Mouse (Mus musculus): ENCODE results near the gene Mlx. TPM values are rescaled to one million over a fixed set of nuclear protein-coding genes. Genes with fewer than 3 reads are reported as not detected.
A peak's percentile ranks its signal among the peaks of the same experiment; 100 is the strongest.

Gene Mlx
- total and polyA plus RNA-seq, 2 experiments from 2014 or later: 68.0 to 82.4 TPM

DNA sequence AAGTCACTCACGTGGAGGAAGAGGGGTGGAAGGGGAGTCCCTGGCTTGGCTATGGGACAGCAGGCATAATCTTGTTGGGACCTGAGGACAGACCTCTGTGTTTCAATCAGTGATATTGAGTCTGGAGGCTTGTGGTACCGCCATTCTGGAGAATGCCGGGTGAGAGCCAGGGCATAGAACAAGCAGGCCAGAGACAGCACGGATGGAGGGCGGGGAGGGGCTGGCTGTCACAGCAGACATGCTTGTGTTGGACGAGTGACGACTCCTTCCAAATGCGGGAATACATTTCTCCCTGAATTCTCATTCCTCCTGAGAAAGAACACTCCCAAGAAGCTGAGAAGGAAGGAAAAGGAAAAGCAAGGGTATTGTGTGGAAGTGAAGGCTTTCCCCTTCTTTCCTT, 35.5 kb upstream of the Mlx start:
- no peak overlapping the region for H3K27ac ChIP-seq (ENCODE audit: low read depth, low read length)
- no peaks in the 10 kb centered on the region for H3K4me1 ChIP-seq (ENCODE audit: insufficient read depth)
- peaks cover 88% of the 10 kb centered on the region for H3K36me3 ChIP-seq (ENCODE audit: insufficient read depth)
- 79% methylated on average over 8 of the region's 8 CpGs for WGBS
- H3K9ac ChIP-seq: no peak overlapping the region
- no peak for DNase-seq
- no peaks in the 10 kb centered on the region for H3K27me3 ChIP-seq (ENCODE audit: insufficient read depth, low read length)
- no peak overlapping the region for H3K4me2 ChIP-seq (ENCODE audit: low read depth)
- H3K9me3 ChIP-seq (ENCODE audit: low read length): no peaks in the 10 kb centered on the region
- no peak for TF ChIP-seq CTCF (IDR thresholded peaks at IDR 0.05; ENCODE audit: low read depth)
- no peak overlapping the region for H3K4me3 ChIP-seq (ENCODE audit: low read depth, low read length)
- ATAC-seq: no peak

DNA sequence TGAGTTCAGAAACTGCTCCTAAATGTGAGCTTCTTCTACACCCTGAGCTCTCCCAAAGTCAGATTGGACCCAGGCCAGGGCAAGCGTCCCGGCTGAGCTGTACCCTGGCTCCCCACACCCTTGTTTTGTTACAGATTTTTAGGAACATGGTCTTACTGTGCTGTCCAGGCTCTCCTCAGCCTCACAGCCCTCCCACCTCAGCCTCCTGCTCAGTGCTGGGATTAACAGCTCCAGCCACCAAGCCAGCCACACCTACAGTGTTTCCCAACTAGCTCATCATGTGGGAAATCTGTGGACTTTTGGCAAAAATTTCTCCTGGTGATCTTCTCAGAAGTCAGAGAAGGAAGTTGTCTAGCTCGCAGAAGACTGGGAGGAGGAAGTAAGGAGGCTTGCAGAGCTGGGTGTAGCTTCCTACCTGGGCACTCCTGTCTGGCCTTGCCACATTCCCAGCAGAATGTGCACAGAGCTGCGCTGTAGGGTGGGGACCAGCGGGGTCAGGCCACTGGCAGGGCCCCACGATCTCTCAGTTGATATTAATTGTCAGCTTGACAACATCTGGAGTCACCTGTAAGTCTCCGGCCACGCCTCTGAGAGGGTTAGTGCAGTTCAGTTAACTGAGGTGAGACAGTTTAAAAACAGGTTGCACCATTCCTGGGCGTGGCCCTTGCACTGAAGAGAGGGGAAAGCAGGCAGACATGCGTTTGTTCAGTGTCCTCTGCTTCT, 34.2 kb upstream of the Mlx start:
- no peak overlapping the region for H3K4me3 ChIP-seq (ENCODE audit: low read depth, low read length)
- no peaks in the 10 kb centered on the region for H3K4me1 ChIP-seq (ENCODE audit: insufficient read depth)
- no peak for DNase-seq
- no peaks in the 10 kb centered on the region for H3K9me3 ChIP-seq (ENCODE audit: low read length)
- ATAC-seq: no peak
- peaks cover 88% of the 10 kb centered on the region for H3K36me3 ChIP-seq (ENCODE audit: insufficient read depth)
- TF ChIP-seq CTCF (IDR thresholded peaks at IDR 0.05; ENCODE audit: low read depth): no peak
- no peaks in the 10 kb centered on the region for H3K27me3 ChIP-seq (ENCODE audit: insufficient read depth, low read length)
- no peak overlapping the region for H3K27ac ChIP-seq (ENCODE audit: low read depth, low read length)
- 89% methylated on average over 10 of the region's 10 CpGs for WGBS
- no peak overlapping the region for H3K9ac ChIP-seq
- H3K4me2 ChIP-seq (ENCODE audit: low read depth): no peak overlapping the region

DNA sequence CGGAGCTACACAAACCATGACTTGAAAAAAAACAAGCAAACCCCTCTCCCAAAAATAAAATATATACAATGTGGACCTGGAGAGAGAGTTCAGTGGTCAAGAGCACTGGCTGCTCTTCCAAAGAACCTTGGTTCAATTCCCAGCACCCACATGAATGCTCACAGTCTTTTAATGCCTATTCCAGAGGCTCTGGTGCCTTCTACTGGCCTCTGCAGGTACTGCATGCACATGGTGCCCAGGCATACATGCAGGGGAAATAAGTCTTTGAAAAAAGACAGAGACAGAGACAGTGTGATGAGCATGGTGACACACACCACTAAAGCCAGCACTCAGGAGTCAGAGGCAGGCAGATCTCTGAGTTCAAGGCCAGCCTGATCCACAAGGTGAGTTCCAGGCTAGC, 33.1 kb upstream of the Mlx start:
- no peaks in the 10 kb centered on the region for H3K4me1 ChIP-seq (ENCODE audit: insufficient read depth)
- H3K27ac ChIP-seq (ENCODE audit: low read depth, low read length): no peak overlapping the region
- H3K27me3 ChIP-seq (ENCODE audit: insufficient read depth, low read length): no peaks in the 10 kb centered on the region
- TF ChIP-seq CTCF (IDR thresholded peaks at IDR 0.05; ENCODE audit: low read depth): peak; percentile 55
- H3K9ac ChIP-seq: no peak overlapping the region
- DNase-seq: no peak
- 97% methylated on average over 1 of the region's 1 CpGs for WGBS
- no peak for ATAC-seq
- no peaks in the 10 kb centered on the region for H3K9me3 ChIP-seq (ENCODE audit: low read length)
- no peak overlapping the region for H3K4me3 ChIP-seq (ENCODE audit: low read depth, low read length)
- H3K36me3 ChIP-seq (ENCODE audit: insufficient read depth): peaks cover 90% of the 10 kb centered on the region
- H3K4me2 ChIP-seq (ENCODE audit: low read depth): no peak overlapping the region

DNA sequence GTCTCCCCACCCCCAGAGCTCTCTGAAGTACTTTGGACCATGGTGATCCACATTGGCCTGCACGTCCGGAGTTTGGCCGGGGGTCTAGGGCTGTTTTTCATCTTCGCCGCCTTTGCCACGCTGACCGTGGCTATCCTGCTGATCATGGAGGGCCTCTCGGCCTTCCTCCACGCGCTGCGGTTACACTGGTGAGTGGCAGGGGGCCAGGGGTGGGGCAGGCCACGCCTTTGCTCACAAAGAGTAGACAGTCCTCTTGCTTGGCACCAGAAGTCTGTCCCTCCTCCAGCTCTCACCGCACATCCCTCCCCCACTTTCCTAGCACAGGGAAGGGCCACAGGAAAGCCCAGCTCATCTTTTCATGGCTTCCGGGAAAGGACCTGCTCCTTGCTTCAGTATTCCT, 31.7 kb upstream of the Mlx start:
- Histone ChIP-seq H3K36me3 (ENCODE audit: insufficient read depth) (peaks cover 86% of the 10 kb centered on the region), H3K9me3 (ENCODE audit: low read length) (no peaks in the 10 kb centered on the region), H3K4me2 (ENCODE audit: low read depth) (no peak overlapping the region), H3K27ac (ENCODE audit: low read depth, low read length) (no peak overlapping the region), H3K9ac (no peak overlapping the region), H3K4me1 (ENCODE audit: insufficient read depth) (no peaks in the 10 kb centered on the region), H3K4me3 (ENCODE audit: low read depth, low read length) (no peak overlapping the region), H3K27me3 (ENCODE audit: insufficient read depth, low read length) (no peaks in the 10 kb centered on the region)
- no peak for TF ChIP-seq CTCF (IDR thresholded peaks at IDR 0.05; ENCODE audit: low read depth)
- WGBS: 82% methylated on average over 14 of the region's 14 CpGs
- ATAC-seq (no peak), DNase-seq (no peak)

DNA sequence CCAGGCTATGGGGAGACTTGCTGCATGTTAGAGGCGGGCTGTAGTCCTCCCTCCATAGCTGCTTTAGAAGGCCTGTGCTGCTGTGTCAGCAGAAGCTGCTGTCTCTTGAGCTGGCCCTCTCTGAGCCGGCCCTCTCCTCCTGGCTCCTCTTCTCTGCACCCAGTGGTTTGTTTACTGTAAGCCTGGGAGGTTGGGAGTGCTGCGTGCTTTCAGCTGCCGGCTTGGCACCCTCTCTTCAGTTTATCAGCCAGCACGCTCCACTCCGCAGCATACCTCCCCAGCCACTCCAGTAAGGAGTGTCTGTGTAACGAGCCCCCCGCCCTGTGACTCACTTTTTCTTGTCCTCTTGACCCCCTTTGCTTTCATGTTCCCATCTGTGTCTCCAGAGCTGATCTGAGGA, 30.2 kb upstream of the Mlx start:
- ATAC-seq: no peak
- TF ChIP-seq CTCF (IDR thresholded peaks at IDR 0.05; ENCODE audit: low read depth): no peak
- no peak for DNase-seq
- WGBS: 50% methylated on average over 8 of the region's 8 CpGs
- Histone ChIP-seq H3K4me3 (ENCODE audit: low read depth, low read length) (no peak overlapping the region), H3K9ac (no peak overlapping the region), H3K4me2 (ENCODE audit: low read depth) (no peak overlapping the region), H3K9me3 (ENCODE audit: low read length) (no peaks in the 10 kb centered on the region), H3K27ac (ENCODE audit: low read depth, low read length) (no peak overlapping the region), H3K27me3 (ENCODE audit: insufficient read depth, low read length) (no peaks in the 10 kb centered on the region), H3K36me3 (ENCODE audit: insufficient read depth) (peaks cover 86% of the 10 kb centered on the region), H3K4me1 (ENCODE audit: insufficient read depth) (no peaks in the 10 kb centered on the region)

DNA sequence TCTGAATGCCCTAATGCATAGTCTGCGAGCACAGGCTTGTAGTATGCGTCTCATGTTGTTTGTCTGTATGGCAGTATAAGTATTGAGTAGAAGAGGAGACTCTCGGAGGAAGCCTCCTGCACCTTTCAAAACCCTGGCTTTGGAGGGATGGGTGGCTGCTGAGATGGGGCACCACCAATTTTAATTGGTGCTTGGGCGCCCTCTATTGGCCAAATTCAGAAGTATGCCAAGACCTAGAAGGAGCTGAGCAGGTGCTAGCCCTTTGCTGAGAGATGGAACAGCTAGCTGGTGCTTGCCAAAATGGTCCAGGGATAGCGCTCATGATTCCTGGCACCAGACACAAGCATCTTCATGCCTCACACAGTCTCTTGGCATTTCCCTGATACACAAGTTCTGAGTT, 29.2 kb upstream of the Mlx start:
- Histone ChIP-seq H3K4me3 (ENCODE audit: low read depth, low read length) (no peak overlapping the region), H3K4me1 (ENCODE audit: insufficient read depth) (no peaks in the 10 kb centered on the region), H3K27ac (ENCODE audit: low read depth, low read length) (no peak overlapping the region), H3K4me2 (ENCODE audit: low read depth) (no peak overlapping the region), H3K9ac (no peak overlapping the region), H3K27me3 (ENCODE audit: insufficient read depth, low read length) (no peaks in the 10 kb centered on the region), H3K9me3 (ENCODE audit: low read length) (no peaks in the 10 kb centered on the region), H3K36me3 (ENCODE audit: insufficient read depth) (peaks cover 81% of the 10 kb centered on the region)
- ATAC-seq (peak; percentile 71), DNase-seq (peak; percentile 87)
- peak; percentile 85 for TF ChIP-seq CTCF (IDR thresholded peaks at IDR 0.05; ENCODE audit: low read depth)
- 32% methylated on average over 5 of the region's 5 CpGs for WGBS

DNA sequence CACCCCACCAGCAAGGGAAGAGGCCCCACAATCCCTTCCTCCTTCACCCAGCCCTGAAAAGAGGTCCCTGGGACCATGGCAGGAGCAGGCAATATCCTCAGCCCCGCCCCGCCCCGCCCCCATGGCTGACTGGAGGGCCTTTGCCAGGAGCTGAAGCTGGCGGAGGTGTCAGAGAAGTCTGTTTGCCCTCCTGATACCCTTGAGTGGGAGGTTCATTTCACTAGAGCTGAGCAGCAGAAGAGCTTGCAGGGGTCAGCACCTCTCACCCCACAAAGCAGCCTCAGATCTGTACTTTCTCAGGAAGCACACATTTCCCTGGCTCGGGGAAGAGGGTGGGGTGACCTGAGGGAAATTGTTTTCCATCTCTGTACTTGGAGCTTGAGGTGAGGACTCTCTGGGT, 28.4 kb upstream of the Mlx start:
- Histone ChIP-seq H3K4me1 (ENCODE audit: insufficient read depth) (no peaks in the 10 kb centered on the region), H3K9me3 (ENCODE audit: low read length) (no peaks in the 10 kb centered on the region), H3K9ac (no peak overlapping the region), H3K4me3 (ENCODE audit: low read depth, low read length) (no peak overlapping the region), H3K36me3 (ENCODE audit: insufficient read depth) (peaks cover 83% of the 10 kb centered on the region), H3K27ac (ENCODE audit: low read depth, low read length) (no peak overlapping the region), H3K4me2 (ENCODE audit: low read depth) (no peak overlapping the region), H3K27me3 (ENCODE audit: insufficient read depth, low read length) (no peaks in the 10 kb centered on the region)
- WGBS: 76% methylated on average over 5 of the region's 5 CpGs
- TF ChIP-seq CTCF (IDR thresholded peaks at IDR 0.05; ENCODE audit: low read depth): no peak
- ATAC-seq: no peak
- DNase-seq: no peak
